Mouse (Mus musculus) heart, embryonic 15.5 days (tissue): ENCODE measurements at regions not wholly inside any gene's neighbourhood (a gene's known extent, or its start where the extent isn't known, plus 50 kb on each side); places are given as distances from the start of the nearest gene placed in this dataset.
A peak's percentile ranks its signal among the peaks of the same experiment; 100 is the strongest.

Source experiments
- ATAC-seq: fragments of 200-750 bp; cut with Nextera tagmentation; replicated peaks from 2 replicates; pipeline ENCODE4 v1.8.0; 2017; ENCODE audit warnings: low read depth, moderate TSS enrichment; ENCODE audit not compliant: insufficient number of reproducible peaks, insufficient read depth, low FRiP score
- H3K27ac ChIP-seq: fragments of 300-500 bp; sonication (generic); 2 replicates; pipeline ENCODE4 v1.5.1; 2015; ENCODE audit warnings: mild to moderate bottlenecking, inconsistent platforms
- H3K27me3 ChIP-seq: fragments of 300-500 bp; sonication (generic); 2 replicates; pipeline ENCODE4 v1.6.1; 2015; ENCODE audit warnings: inconsistent platforms
- H3K36me3 ChIP-seq: fragments of 300-500 bp; sonication (generic); 2 replicates; pipeline ENCODE4 v1.6.1; 2015; ENCODE audit warnings: mild to moderate bottlenecking, inconsistent platforms
- H3K4me1 ChIP-seq: fragments of 300-500 bp; sonication (generic); replicated peaks from 2 replicates; pipeline ENCODE4 v1.6.1; 2015; ENCODE audit warnings: inconsistent platforms
- H3K4me2 ChIP-seq: fragments of 300-500 bp; sonication (generic); 2 replicates; pipeline ENCODE4 v1.6.1; 2015; ENCODE audit warnings: inconsistent platforms, mild to moderate bottlenecking, moderate library complexity
- H3K4me3 ChIP-seq: fragments of 300-500 bp; sonication (generic); 2 replicates; pipeline ENCODE4 v1.5.1; 2015; ENCODE audit warnings: mild to moderate bottlenecking, inconsistent platforms
- H3K9ac ChIP-seq: fragments of 300-500 bp; sonication (generic); 2 replicates; pipeline ENCODE4 v1.6.1; 2015; ENCODE audit warnings: mild to moderate bottlenecking, inconsistent platforms
- H3K9me3 ChIP-seq: fragments of 300-500 bp; sonication (generic); replicated peaks from 2 replicates; pipeline ENCODE4 v1.6.1; 2016; ENCODE audit warnings: inconsistent platforms
- WGBS: fragments of 180-500 bp; shearing (Covaris S2); methylation state at CpG from one replicate; pipeline ENCODE4 v1.1.7; 2015; ENCODE audit warnings: mixed read lengths; 5-methylcytosine and 5-hydroxymethylcytosine counted together

- H3K4me1 ChIP-seq = peaks cover 15% of the 10 kb centered on the region
- H3K36me3 ChIP-seq = no peaks in the 10 kb centered on the region
- H3K9me3 ChIP-seq = no peaks in the 10 kb centered on the region
- H3K27ac ChIP-seq = no peak overlapping the region
- H3K9ac ChIP-seq = no peak overlapping the region
- 0 out of 2 replicates have a peak overlapping the region, but pooled peaks have one; percentile 15 for H3K4me2 ChIP-seq
- H3K27me3 ChIP-seq = peaks cover 3% of the 10 kb centered on the region; the same call in 1 of the 2 replicates
- ATAC-seq = no peak
- no peak overlapping the region for H3K4me3 ChIP-seq
- 36% methylated on average over 17 of the region's 17 CpGs for WGBS
Measured at GRCm38 (mm10) chr17:85562510-85563266, 50.7 kb upstream of the Six3 start.

- H3K27me3 ChIP-seq = peaks cover 3% of the 10 kb centered on the region; the same call in 1 of the 2 replicates
- H3K9ac ChIP-seq = no peak overlapping the region
- H3K4me2 ChIP-seq = no peak overlapping the region
- no peak overlapping the region for H3K4me3 ChIP-seq
- ATAC-seq = no peak
- H3K4me1 ChIP-seq = peaks cover 15% of the 10 kb centered on the region
- 53% methylated on average over 8 of the region's 8 CpGs for WGBS
- H3K9me3 ChIP-seq = no peaks in the 10 kb centered on the region
- no peak overlapping the region for H3K27ac ChIP-seq
- no peaks in the 10 kb centered on the region for H3K36me3 ChIP-seq
Measured at GRCm38 (mm10) chr17:85563391-85563790, 50.0 kb upstream of the Six3 start.
